Mouse (Mus musculus): Measurements from ENCODE around the gene Zkscan6.

- TF ChIP-seq CTCF (conservative IDR thresholded peaks at IDR 0.05; ENCODE audit: insufficient read depth, insufficient read length, low read depth, low read length) (no peak), POLR2A (IDR thresholded peaks at IDR 0.05; ENCODE audit: low read depth, low read length) (no peak)
Measured at GRCm38 (mm10) chr11:65771546-65771945, 35.4 kb upstream of the Zkscan6 start.

Data from kidney, adult 2 months (tissue).